Mouse (Mus musculus): ENCODE measurements at regions not wholly inside any gene's neighbourhood (a gene's known extent, or its start where the extent isn't known, plus 50 kb on each side); places are given as distances from the start of the nearest gene placed in this dataset. TPM values are rescaled to one million over a fixed set of nuclear protein-coding genes. Genes with fewer than 3 reads are reported as not detected.
A peak's percentile ranks its signal among the peaks of the same experiment; 100 is the strongest.

DNA sequence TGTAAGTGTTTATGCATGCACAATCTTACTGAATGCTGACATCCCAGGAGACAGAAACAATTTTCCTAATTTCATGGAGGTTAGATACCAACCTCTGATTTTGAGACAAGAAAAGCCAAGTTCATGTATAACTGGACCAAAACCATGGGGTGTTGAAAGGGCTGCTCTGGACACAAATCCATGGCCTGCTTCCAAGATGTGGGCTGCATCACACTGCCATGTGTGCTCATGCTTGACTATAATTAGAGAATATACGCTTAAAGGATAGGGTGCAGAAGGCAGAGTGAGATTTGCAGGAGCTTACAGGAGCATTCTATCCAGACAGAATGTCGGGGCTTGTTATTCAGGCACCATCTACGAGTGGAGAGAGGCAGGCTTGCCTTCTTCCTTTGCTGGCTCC, 64.8 kb upstream of the Runx1 start:
- DNase-seq: peak; percentile 9
- intact Hi-C loops (cut with DNase I): no loop called here

DNA sequence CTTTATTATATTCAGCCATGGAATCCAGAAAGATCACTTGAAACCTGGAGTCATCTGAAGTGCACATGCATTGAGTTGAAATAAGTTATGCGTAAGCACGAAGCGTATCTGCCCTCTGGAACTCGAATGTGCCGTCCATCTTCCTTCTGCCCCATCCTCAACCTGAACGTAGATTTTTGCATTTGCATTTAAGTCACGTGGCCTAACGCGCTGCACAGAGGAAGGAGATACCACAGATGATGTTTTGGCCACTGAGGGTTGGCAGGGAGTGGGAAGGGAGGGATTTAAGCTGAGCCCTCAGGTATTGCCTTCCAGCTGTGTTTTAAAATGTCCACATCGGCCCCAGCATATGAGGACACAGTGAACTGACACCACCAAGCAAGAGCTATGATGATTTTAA, 63.6 kb upstream of the Runx1 start:
- DNase-seq: no peak
- intact Hi-C loops (cut with DNase I): no loop called here

DNA sequence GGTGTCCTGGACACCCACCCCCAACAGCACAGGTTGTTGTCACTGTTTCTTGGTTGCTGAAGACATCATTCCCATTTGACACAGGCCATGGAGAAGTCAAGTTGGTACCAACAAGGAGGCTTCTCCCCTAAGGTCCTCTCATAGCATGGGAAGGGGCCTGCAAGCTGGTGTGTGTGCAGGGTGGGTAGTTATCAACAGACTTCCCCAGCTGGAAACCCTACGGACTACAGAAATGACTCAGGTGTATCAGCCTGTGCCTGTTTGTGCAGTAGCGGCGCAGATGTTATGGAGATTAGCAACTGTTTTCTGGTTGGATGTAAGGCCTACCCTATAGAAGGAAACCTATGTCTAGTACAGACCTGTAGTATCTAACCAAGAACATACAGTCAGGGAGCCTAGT, 60.3 kb upstream of the Runx1 start:
- intact Hi-C loops (cut with DNase I): no loop called here
- no peak for DNase-seq

DNA sequence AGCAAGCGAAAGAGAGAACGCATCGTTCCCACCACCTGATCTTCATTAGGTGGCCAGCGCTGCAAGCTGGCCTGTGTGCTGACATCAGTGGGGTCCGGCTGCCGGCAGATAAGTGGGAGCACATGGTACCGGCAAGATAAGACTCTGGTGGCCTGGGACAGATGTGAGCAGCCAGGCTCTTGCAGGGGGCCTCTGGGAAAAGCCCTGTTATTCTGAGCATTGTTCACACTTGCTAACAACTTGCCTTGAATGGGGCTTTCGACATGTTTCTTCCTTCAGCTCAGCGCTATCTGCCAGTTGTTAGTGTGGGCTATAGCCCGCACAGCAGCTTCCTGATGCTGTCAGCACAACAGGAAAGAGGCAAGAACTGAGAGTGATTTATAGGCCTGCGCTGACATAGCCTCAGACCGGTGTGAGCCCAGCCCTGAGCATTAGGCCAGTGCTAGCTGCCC, 57.9 kb upstream of the Runx1 start:
- DNase-seq: no peak
- intact Hi-C loops (cut with DNase I): no loop called here

DNA sequence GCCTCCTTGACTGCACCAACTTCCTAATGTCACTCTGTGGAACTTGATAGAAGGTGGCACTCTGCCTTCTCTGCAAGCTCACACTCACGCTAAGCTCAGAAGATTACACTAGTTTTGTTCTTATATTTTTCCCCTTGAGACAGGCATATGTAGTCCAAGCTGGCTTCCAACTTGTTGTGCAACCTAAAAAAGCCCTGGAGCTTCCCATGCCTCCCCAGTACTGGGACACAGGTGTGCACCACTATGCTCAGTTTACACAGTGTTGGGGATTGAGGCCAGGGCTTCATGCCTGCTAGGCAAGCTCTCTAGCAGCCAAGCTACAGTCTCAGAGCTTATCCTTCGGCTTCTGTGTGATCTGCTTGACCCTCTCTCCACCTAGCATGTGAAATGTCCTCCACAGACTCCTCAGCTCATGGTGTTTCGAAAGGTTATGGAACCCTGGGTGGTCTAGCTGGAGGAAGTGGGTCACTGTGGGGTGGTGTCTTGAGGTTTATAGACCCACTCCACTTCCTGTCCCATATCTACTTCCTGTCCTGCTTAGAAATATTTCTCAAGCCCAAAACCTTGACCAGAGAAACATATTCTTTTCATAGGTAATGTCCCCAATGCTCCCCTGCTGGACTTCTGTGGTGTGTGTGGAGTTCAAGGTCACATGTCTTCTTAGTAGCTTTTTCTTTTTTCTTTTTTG, 54.6 kb upstream of the Runx1 start:
- intact Hi-C loops (cut with DNase I): no loop called here
- DNase-seq: no peak

DNA sequence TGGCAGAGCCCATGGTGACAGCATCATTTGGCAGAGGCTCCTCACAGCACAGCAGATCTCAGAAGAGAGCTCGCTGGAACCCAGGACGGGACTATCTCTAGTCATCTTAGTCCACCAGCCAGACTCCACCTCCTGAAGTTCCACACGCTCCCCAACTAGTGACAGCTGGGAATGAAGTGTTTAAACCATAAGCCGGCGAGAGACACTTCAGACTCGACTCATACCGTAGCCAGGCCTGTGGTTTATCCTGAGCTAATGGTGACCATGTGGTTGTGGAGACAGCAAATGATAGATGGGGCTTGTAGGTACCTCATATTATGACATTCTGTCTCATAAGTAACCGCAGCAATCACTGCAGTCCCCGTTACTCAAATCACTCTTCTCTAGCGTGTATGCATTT, 52.1 kb upstream of the Runx1 start:
- no peak for DNase-seq
- intact Hi-C loops (cut with DNase I): no loop called here

Small RNAs in the stretch of these regions (microRNA-seq; reads per million reads assigned to microRNA genes)
- gene Gm28003 (not detected), gene Mir802 (1.2 reads per million)

All from left cerebral cortex, postnatal 4 days (tissue).